Mouse (Mus musculus): ENCODE measurements around the gene Cln6. TPM values are rescaled to one million over a fixed set of nuclear protein-coding genes. Genes with fewer than 3 reads are reported as not detected.
"Not testable (repeated sequence)": the region's sequence is repeated elsewhere in the genome, so short reads cannot be mapped to it uniquely, and the experiment has no call there.

The Cln6 gene
- polyA plus RNA-seq, 1 experiment from 2014 or later: 26.4 TPM

DNA sequence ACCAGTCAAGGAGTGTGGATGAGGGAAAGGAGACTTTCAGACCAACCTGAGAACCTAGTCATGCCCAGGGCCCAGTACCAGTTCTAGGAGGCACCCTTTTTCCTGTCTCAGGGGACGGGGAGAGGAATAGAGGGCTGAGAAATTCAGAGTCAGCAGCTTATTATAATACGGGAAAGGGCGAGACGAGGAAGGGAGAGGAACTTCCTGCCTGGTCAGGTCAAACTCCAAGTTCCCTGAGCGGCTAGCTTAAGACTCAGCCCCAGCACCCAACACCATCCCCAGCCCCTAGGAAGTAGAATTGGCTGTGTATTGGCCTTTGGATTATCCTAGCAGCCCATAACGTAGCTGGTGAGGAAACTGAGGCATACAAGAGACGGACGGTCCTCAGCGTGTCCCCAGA, 18.6 kb downstream of the Cln6 start:
- peak overlapping the region; percentile 43; the same call in 1 of the 2 replicates for H3K4me2 ChIP-seq (replicated peaks; ENCODE audit: low read depth, low read length)
- H3K4me1 ChIP-seq (ENCODE audit: control insufficient read depth, insufficient read depth, low read length): peaks cover 37% of the 10 kb centered on the region
- H3K9ac ChIP-seq (replicated peaks; ENCODE audit: low read depth, low read length): 0 out of 2 replicates have a peak overlapping the region, but pooled peaks have one; percentile 3
- no peaks in the 10 kb centered on the region for H3K27me3 ChIP-seq (ENCODE audit: control insufficient read depth, insufficient read depth, low read length)
- H3K4me3 ChIP-seq (ENCODE audit: low read depth, low read length): no peak overlapping the region
- H3K27ac ChIP-seq (ENCODE audit: low read length): peak overlapping the region; percentile 58; the same call in 1 of the 2 replicates
- ATAC-seq (ENCODE audit: insufficient number of reproducible peaks, insufficient read depth, low FRiP score, low read depth): no peak
- 62% methylated on average over 9 of the region's 9 CpGs for WGBS
- H3K36me3 ChIP-seq (ENCODE audit: control insufficient read depth, insufficient read depth, low read length): no peaks in the 10 kb centered on the region
- no peaks in the 10 kb centered on the region for H3K9me3 ChIP-seq (ENCODE audit: control insufficient read depth, low read depth, low read length)

DNA sequence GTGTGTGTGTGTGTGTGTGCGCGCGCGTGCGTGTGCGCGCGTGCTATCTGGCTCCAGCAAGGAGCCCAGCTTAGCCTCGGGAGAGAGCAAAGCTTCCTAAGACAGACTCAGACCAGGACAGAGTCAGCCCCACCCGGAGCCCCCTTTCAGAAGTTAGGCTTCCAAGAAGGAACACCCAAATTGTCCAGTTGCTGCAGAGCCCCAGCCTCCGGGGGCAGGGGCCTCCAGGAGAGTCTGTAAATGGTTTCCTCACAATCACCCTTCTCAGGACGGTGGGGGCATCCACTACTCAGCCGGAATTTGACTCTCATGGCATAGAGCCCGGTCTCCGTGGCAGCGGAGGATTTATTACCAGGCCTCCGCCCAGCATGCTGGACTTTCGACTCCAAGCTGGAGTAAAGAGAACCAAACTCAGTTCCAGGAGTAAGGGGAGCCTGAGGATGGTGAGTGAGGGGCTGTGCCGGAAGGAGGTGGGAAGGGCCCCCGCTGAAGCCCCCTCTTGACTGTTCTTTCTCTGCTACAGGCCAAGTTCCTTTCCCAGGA, 19.2 kb downstream of the Cln6 start, which contains the start of gene Calml4:
Calml4 (plus strand) TSS at position 362 of the 543 bp plus-strand sequence.
- 0 out of 2 replicates have a peak within 1 kb of the TSS, but pooled peaks have one; percentile 3 for H3K9ac ChIP-seq (replicated peaks; ENCODE audit: low read depth, low read length)
- WGBS: 32% methylated on average over 20 of the region's 20 CpGs
- H3K4me1 ChIP-seq (ENCODE audit: control insufficient read depth, insufficient read depth, low read length): peaks cover 37% of the 10 kb centered on the region

DNA sequence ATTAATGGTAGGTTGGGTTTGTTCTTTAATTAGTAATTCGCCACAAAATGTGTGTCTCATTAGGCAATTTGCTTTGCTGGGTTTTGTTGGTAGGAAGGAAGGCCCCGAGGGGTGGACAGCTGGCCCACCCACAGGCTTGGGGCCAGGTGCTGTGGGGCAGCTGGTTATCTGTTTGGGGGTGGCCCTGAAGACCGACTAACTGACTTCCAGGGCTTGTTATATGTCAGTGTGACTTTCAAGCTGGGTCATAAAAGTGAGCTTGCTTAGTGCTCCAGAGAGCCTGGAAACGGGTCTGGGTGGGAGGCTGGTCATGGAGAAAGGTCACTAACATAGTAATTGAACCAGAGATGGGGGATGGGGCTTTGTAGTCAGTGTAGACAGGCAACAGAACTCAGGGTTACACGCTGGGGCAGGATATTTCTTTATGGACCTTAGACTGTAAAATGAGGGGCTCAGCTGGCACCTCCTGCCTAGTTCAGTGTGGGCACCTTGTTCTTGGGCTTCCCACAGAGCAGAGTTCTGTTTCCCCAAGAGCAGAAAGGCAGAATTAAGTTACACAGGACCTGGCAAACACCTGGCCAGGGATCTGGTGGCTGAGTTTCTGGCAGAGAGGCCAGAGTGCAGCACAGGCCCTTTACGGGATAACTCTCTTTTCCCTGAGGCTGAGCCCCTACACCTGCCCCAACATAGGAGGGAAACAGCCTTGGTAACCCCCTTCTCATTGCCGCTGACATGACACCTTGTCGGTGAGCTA, 19.9 kb downstream of the Cln6 start:
- 0 out of 2 replicates have a peak overlapping the region, but pooled peaks have one; percentile 3 for H3K9ac ChIP-seq (replicated peaks; ENCODE audit: low read depth, low read length)
- H3K9me3 ChIP-seq (ENCODE audit: control insufficient read depth, low read depth, low read length): no peaks in the 10 kb centered on the region
- H3K4me1 ChIP-seq (ENCODE audit: control insufficient read depth, insufficient read depth, low read length): peaks cover 37% of the 10 kb centered on the region
- no peak; the same call in 1 of the 2 replicates for ATAC-seq (ENCODE audit: insufficient number of reproducible peaks, insufficient read depth, low FRiP score, low read depth)
- no peaks in the 10 kb centered on the region for H3K36me3 ChIP-seq (ENCODE audit: control insufficient read depth, insufficient read depth, low read length)
- peak overlapping the region; percentile 84 for H3K27ac ChIP-seq (ENCODE audit: low read length)
- peak overlapping the region; percentile 17 for H3K4me3 ChIP-seq (ENCODE audit: low read depth, low read length)
- peak overlapping the region; percentile 43 for H3K4me2 ChIP-seq (replicated peaks; ENCODE audit: low read depth, low read length)
- no peaks in the 10 kb centered on the region for H3K27me3 ChIP-seq (ENCODE audit: control insufficient read depth, insufficient read depth, low read length)
- 44% methylated on average over 8 of the region's 8 CpGs for WGBS

More for the DNA sequence above, 19.2 kb downstream of the Cln6 start, which contains the start of gene Calml4:
- ATAC-seq (ENCODE audit: insufficient number of reproducible peaks, insufficient read depth, low FRiP score, low read depth): peak; percentile 70
- no peaks in the 10 kb centered on the region for H3K9me3 ChIP-seq (ENCODE audit: control insufficient read depth, low read depth, low read length)
- H3K4me2 ChIP-seq (replicated peaks; ENCODE audit: low read depth, low read length): peak within 1 kb of the TSS; percentile 43
- H3K36me3 ChIP-seq (ENCODE audit: control insufficient read depth, insufficient read depth, low read length): no peaks in the 10 kb centered on the region
- peak within 1 kb of the TSS; percentile 17 for H3K4me3 ChIP-seq (ENCODE audit: low read depth, low read length)
- H3K27ac ChIP-seq (ENCODE audit: low read length): peak within 1 kb of the TSS; percentile 84
- H3K27me3 ChIP-seq (ENCODE audit: control insufficient read depth, insufficient read depth, low read length): no peaks in the 10 kb centered on the region

DNA sequence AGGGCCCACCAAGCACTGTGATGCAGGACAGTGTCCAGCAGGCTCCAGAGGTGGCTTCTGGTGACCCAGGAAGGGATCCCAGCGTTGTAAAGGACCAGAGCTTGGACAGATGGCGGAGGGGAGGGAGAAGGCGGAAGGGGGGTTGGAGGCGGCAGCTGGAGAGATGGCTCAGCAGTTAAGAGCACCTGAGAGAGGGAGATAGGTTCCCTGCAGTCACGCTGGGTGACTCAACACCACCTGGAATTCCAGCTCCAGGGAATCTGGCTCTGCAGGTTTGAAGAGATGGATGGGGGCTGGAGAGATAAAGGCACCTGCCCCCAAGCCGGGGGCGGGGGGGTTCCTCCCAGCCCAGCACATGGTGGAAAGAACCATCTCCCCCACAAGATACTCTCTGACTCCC, 21.5 kb downstream of the Cln6 start:
- WGBS: 35% methylated on average over 6 of the region's 7 CpGs
- H3K4me2 ChIP-seq (replicated peaks; ENCODE audit: low read depth, low read length); H3K27ac ChIP-seq (ENCODE audit: low read length); H3K36me3 ChIP-seq (ENCODE audit: control insufficient read depth, insufficient read depth, low read length); H3K9me3 ChIP-seq (ENCODE audit: control insufficient read depth, low read depth, low read length); H3K4me3 ChIP-seq (ENCODE audit: low read depth, low read length); H3K27me3 ChIP-seq (ENCODE audit: control insufficient read depth, insufficient read depth, low read length); H3K9ac ChIP-seq (replicated peaks; ENCODE audit: low read depth, low read length); ATAC-seq (ENCODE audit: insufficient number of reproducible peaks, insufficient read depth, low FRiP score, low read depth): not testable (repeated sequence)
- H3K4me1 ChIP-seq (ENCODE audit: control insufficient read depth, insufficient read depth, low read length): peaks cover 27% of the 10 kb centered on the region

DNA sequence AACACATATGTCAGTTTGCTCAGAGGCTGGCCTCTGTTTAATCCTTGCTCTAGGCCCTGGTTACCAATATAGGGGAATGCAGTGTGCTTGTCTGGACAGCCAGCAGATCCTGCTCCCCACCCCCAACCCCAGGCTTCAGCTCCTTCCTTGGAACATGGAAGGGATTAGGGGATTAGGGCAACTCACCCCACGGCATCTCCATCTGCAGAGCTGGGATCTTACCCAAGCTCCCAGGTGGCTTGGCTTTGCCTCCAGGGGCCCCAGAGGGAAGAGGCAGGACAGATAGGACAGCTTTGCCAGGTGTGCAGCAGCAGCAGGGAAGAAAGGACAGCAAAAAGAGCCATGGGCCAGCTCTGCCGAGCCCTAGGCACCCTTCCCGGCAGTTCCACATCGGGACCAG, 22.3 kb downstream of the Cln6 start:
- WGBS: 59% methylated on average over 4 of the region's 4 CpGs
- Histone ChIP-seq H3K4me3 (ENCODE audit: low read depth, low read length) (no peak overlapping the region), H3K4me2 (replicated peaks; ENCODE audit: low read depth, low read length) (no peak overlapping the region), H3K9ac (replicated peaks; ENCODE audit: low read depth, low read length) (no peak overlapping the region), H3K27ac (ENCODE audit: low read length) (no peak overlapping the region), H3K36me3 (ENCODE audit: control insufficient read depth, insufficient read depth, low read length) (no peaks in the 10 kb centered on the region), H3K9me3 (ENCODE audit: control insufficient read depth, low read depth, low read length) (no peaks in the 10 kb centered on the region), H3K4me1 (ENCODE audit: control insufficient read depth, insufficient read depth, low read length) (peaks cover 27% of the 10 kb centered on the region), H3K27me3 (ENCODE audit: control insufficient read depth, insufficient read depth, low read length) (no peaks in the 10 kb centered on the region)
- no peak for ATAC-seq (ENCODE audit: insufficient number of reproducible peaks, insufficient read depth, low FRiP score, low read depth)

DNA sequence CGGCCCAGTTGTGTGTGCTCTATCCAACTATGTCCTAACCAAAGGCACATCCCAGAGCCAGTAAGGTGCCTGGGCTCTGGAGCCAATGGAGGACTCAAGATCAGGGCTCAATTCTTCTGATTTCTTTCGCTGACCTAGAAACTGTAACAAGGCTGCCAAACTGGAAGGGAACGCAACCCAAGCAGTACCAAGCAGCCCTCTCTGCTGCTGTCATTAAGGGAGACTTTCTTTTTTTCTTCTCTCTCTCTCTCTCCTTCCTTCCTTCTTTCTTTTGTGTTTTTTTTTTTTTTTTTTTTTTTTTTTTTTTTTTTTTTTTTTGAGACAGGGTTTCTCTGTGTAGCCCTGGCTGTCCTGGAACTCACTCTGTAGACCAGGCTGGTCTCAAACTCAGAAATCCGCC, 30.7 kb downstream of the Cln6 start:
- H3K4me1 ChIP-seq (ENCODE audit: control insufficient read depth, insufficient read depth, low read length); H3K4me3 ChIP-seq (ENCODE audit: low read depth, low read length); H3K36me3 ChIP-seq (ENCODE audit: control insufficient read depth, insufficient read depth, low read length); H3K9me3 ChIP-seq (ENCODE audit: control insufficient read depth, low read depth, low read length); H3K4me2 ChIP-seq (replicated peaks; ENCODE audit: low read depth, low read length); H3K27me3 ChIP-seq (ENCODE audit: control insufficient read depth, insufficient read depth, low read length); H3K27ac ChIP-seq (ENCODE audit: low read length); H3K9ac ChIP-seq (replicated peaks; ENCODE audit: low read depth, low read length); ATAC-seq (ENCODE audit: insufficient number of reproducible peaks, insufficient read depth, low FRiP score, low read depth): not testable (repeated sequence)
- 97% methylated on average over 4 of the region's 4 CpGs for WGBS

DNA sequence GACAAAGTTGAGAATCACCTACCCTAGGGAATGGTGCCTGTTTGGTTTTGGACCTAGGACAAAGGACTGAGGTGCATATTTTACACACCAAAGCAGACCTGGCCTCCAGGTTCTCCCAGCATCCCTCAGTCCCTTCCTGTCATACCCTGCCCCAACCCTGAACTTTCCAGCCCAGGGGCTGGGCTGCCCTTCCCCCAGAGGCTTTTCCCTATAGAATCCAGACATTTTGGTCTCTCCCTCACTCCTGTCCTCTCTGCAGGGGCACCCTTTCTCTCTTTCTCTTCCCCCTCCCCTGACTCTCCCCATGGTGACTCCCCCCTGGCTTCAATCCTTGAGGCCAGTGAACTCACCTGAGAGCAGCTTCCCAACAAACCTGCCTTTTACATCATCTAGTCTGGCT, 32.1 kb downstream of the Cln6 start:
- Histone ChIP-seq H3K27ac (ENCODE audit: low read length) (no peak overlapping the region), H3K4me1 (ENCODE audit: control insufficient read depth, insufficient read depth, low read length) (no peaks in the 10 kb centered on the region), H3K4me3 (ENCODE audit: low read depth, low read length) (no peak overlapping the region), H3K4me2 (replicated peaks; ENCODE audit: low read depth, low read length) (no peak overlapping the region), H3K9me3 (ENCODE audit: control insufficient read depth, low read depth, low read length) (no peaks in the 10 kb centered on the region), H3K27me3 (ENCODE audit: control insufficient read depth, insufficient read depth, low read length) (no peaks in the 10 kb centered on the region), H3K36me3 (ENCODE audit: control insufficient read depth, insufficient read depth, low read length) (no peaks in the 10 kb centered on the region), H3K9ac (replicated peaks; ENCODE audit: low read depth, low read length) (no peak overlapping the region)
- ATAC-seq (ENCODE audit: insufficient number of reproducible peaks, insufficient read depth, low FRiP score, low read depth): no peak

DNA sequence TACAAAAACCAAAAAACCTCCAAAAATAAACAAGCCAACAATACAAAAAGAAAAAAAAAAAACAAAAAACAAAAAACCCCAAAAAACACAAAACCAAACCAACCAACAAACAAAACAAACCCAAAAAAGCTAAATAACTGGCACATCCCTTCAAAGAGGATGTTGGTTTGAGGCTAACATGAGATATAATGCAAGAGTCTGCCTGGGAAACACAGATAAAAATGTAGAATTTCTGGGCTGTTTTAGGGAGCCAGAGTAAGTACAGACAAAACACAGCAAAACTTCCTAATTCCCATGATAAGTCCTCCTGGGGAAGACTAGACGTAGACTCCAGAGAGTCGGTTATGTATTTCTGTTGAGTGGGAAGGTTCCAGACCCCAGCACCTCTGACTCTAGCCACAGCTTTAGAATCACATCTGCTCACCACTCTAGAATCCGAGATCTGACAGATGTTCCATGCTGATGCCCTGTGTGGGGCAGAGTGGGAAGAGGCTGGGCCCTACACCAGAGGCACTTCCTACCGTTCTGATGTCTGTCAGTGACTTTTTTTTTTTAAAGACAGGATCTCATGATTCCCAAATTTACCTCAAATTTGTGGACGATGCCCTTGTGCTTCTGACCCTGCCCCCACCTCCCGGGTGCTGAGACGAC, 38.5 kb downstream of the Cln6 start:
- no peak overlapping the region for H3K27ac ChIP-seq (ENCODE audit: low read length)
- H3K9me3 ChIP-seq (ENCODE audit: control insufficient read depth, low read depth, low read length): no peaks in the 10 kb centered on the region
- peaks cover 17% of the 10 kb centered on the region for H3K36me3 ChIP-seq (ENCODE audit: control insufficient read depth, insufficient read depth, low read length)
- H3K4me1 ChIP-seq (ENCODE audit: control insufficient read depth, insufficient read depth, low read length): no peaks in the 10 kb centered on the region
- no peak overlapping the region for H3K4me2 ChIP-seq (replicated peaks; ENCODE audit: low read depth, low read length)
- no peaks in the 10 kb centered on the region for H3K27me3 ChIP-seq (ENCODE audit: control insufficient read depth, insufficient read depth, low read length)
- no peak overlapping the region for H3K9ac ChIP-seq (replicated peaks; ENCODE audit: low read depth, low read length)
- no peak for ATAC-seq (ENCODE audit: insufficient number of reproducible peaks, insufficient read depth, low FRiP score, low read depth)
- H3K4me3 ChIP-seq (ENCODE audit: low read depth, low read length): no peak overlapping the region
- 84% methylated on average over 7 of the region's 7 CpGs for WGBS
